Mouse (Mus musculus) spleen, adult 12 weeks (tissue): ENCODE measurements around the gene Fat4.

Source experiments
- DNase-seq: peaks from one replicate; pipeline ENCODE4 v3.0.0; 2022; ENCODE audit warnings: low spot score

Fat4 gene

GRCm38 (mm10) chr3:38907676-38908425 lies 21.1 kb downstream of the Fat4 start:
- DNase-seq: no peak

GRCm38 (mm10) chr3:38908426-38909111 lies 21.8 kb downstream of the Fat4 start:
- no peak for DNase-seq

- no peak for DNase-seq
Observed at GRCm38 (mm10) chr3:38912768-38913487, 26.2 kb downstream of the Fat4 start.

- DNase-seq: no peak
Observed at GRCm38 (mm10) chr3:38913488-38914105, 26.9 kb downstream of the Fat4 start.

- no peak for DNase-seq
Observed at GRCm38 (mm10) chr3:38918926-38919325, 32.2 kb downstream of the Fat4 start.

- DNase-seq: no peak
Observed at GRCm38 (mm10) chr3:38921031-38921430, 34.3 kb downstream of the Fat4 start.

- DNase-seq: no peak
Observed at GRCm38 (mm10) chr3:38923251-38923686, 36.5 kb downstream of the Fat4 start.

GRCm38 (mm10) chr3:38928076-38928686 lies 41.4 kb downstream of the Fat4 start:
- no peak for DNase-seq

GRCm38 (mm10) chr3:38928751-38929150 lies 42.0 kb downstream of the Fat4 start:
- no peak for DNase-seq

GRCm38 (mm10) chr3:38934780-38935179 lies 48.0 kb downstream of the Fat4 start:
- DNase-seq: no peak

- no peak for DNase-seq
Observed at GRCm38 (mm10) chr3:38936485-38936884, 49.7 kb downstream of the Fat4 start.

GRCm38 (mm10) chr3:38937159-38937558 lies 50.4 kb downstream of the Fat4 start:
- no peak for DNase-seq

GRCm38 (mm10) chr3:38938136-38938535 lies 51.4 kb downstream of the Fat4 start:
- DNase-seq: no peak

- no peak for DNase-seq
Observed at GRCm38 (mm10) chr3:38939573-38939972, 52.8 kb downstream of the Fat4 start.

- no peak for DNase-seq
Observed at GRCm38 (mm10) chr3:38940327-38940726, 53.6 kb downstream of the Fat4 start.

- DNase-seq: no peak
Observed at GRCm38 (mm10) chr3:38945157-38945556, 58.4 kb downstream of the Fat4 start.

- no peak for DNase-seq
Observed at GRCm38 (mm10) chr3:38947706-38948105, 61.0 kb downstream of the Fat4 start.

GRCm38 (mm10) chr3:38952602-38953001 lies 65.9 kb downstream of the Fat4 start:
- DNase-seq: no peak

GRCm38 (mm10) chr3:38954196-38954595 lies 67.5 kb downstream of the Fat4 start:
- no peak for DNase-seq

GRCm38 (mm10) chr3:38956012-38956648 lies 69.4 kb downstream of the Fat4 start:
- no peak for DNase-seq

GRCm38 (mm10) chr3:38957186-38957585 lies 70.4 kb downstream of the Fat4 start:
- DNase-seq: no peak
